Mouse (Mus musculus) mouse embryonic stem cell (cell line): Measurements from ENCODE around the gene Blnk.

Experiments used
- in situ Hi-C, 2 experiments: fragments of 300-500 bp; cut with MboI; formaldehyde crosslinking; loops; 1 replicate in 1 of 2; 3 replicates in 1 of 2; pipeline ENCODE4 v1.14.3; 2019 to 2020; ENCODE audit warnings: low sequenced_read_pairs in 2 of 2, low pct_unique_long_range_greater_than_20kb in 1 of 2, mixed read lengths in 1 of 2; ENCODE audit not compliant: unreplicated experiment in 1 of 2

Gene Blnk

DNA sequence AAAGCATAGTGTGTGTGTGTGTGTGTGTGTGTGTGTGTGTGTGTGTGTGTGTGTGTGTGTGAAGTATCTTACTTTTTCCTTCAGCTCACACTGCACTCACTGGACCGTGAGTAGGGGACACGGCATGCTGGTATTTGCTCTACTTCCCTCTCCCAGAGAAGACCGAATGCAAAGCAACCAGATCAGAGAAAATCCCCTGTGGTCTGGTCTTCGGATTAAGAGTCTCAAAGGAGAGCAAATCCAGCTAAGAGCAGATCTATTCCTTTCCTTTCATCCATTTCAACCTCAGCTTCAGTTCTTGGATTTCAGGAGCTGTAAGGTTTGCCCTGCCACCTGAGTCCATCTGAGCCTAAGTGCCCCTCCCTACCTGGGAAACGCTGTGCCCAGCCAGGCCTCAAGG, 16.3 kb downstream of the Blnk start:
- in situ Hi-C loops = no loop called here

- in situ Hi-C loops = no loop called here
These were observed 17.1 kb downstream of the Blnk start for GRCm38 (mm10) chr19:40976946-40977917.

- in situ Hi-C loops = no loop called here
These were observed 22.9 kb downstream of the Blnk start for GRCm38 (mm10) chr19:40971273-40971914.

DNA sequence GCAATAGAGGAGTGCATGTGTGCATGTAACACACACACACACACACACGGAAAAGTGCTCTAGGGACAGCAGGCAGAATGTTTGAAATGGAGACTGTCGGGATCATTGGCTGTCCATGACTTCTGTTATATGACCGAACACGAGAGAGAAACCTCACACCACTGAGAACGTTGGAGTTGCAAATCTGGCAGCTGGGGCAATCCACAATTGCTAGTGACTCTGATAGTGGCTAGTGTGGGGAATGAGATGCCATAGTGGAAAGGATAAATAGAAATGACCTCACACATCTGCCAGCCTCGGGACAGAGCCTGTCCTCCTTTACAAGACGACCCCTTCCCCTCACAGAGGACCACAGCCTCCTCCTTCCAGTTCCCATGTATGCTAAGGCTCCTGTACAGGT, 23.6 kb downstream of the Blnk start:
- in situ Hi-C loops = no loop called here

GRCm38 (mm10) chr19:40970301-40970700, 24.0 kb downstream of the Blnk start:
- in situ Hi-C loops = no loop called here

DNA sequence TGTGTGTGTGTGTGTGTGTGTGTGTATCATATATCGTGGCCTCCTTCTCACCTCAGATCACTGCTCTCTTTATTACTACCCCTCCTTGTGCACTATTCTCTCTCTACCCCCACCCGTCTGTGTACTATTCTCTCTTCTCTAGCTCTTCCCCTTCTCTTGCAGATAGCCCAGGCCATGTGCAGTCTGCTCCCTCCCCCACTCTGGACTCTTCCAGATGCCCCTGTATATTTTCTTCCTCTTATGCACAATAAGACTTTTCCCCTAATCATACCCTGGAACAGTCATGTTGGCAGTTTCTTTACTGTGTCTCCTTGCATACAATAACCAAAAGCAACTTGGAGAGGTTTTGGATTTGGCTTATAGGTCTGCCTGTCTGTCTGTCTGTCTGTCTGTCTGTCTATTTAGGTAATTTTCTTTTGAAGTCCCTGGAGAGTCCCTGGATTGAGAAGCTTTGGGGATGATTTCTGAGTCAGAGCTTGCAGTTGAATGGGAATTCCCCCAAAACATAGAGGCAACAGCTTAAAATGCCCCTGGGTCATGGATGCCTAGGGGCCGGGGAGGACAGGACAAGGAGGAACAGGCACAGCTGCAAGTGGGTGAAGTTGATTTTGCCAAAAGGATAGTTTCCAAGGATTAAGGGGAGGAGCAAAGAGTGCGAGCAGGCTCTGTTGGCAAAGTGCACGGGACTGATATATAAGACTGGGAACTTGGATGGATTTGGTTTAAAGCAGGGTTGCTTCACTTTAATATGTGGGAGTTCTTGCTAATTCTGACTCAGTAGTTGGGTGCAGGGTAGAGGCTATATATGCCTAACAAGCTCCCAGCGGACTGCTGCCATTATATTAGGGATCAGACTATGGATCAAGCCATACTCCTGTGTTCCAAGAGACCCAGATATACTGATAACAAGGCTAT, 29.1 kb downstream of the Blnk start:
- in situ Hi-C loops = no loop called here

DNA sequence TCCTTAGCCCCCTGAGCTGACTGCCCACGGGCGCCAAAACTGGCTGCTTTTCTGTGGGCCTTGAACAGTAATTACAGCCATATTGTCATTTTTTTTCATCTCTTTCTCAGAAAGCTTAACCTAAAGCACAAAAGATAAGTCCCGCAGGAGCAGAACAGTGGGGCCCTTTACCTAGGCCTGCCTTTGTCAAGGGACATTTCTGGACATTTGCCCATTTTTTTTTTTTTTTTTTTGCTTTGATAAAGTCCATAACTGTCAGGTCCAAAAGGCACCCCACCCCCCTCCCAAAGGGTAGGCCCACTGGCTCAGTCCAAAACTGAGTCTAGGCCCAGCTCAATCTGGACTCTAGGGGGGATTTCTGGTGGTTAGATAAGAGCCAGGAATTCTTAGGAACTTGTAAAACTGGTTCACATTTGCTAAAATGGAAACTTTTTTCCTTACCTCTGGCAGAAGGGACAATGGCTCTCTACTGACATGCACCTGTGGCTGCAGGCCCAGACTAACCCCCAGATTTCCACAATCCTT, 29.9 kb downstream of the Blnk start:
- in situ Hi-C loops = no loop called here

GRCm38 (mm10) chr19:40962988-40963387, 31.3 kb downstream of the Blnk start:
- in situ Hi-C loops = no loop called here

DNA sequence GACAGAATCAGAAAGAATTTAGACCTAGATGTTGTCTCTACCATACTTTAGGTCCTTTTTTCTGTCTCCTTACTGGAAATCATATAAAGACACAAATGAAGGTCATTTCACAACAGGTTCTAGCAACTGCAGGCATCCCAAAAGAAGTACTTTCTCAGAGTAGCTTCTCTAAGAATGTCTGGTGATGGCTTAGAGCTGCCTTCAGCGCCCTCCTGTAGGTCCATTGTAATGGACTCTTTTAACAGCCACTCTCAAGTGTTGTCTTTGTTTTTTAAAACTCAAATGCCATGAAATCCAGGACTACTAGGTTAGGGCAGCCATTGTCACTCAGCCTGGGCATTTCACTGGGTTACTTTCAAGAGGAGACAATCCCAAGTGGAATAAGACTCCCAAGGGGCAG, 35.4 kb downstream of the Blnk start:
- in situ Hi-C loops = no loop called here

DNA sequence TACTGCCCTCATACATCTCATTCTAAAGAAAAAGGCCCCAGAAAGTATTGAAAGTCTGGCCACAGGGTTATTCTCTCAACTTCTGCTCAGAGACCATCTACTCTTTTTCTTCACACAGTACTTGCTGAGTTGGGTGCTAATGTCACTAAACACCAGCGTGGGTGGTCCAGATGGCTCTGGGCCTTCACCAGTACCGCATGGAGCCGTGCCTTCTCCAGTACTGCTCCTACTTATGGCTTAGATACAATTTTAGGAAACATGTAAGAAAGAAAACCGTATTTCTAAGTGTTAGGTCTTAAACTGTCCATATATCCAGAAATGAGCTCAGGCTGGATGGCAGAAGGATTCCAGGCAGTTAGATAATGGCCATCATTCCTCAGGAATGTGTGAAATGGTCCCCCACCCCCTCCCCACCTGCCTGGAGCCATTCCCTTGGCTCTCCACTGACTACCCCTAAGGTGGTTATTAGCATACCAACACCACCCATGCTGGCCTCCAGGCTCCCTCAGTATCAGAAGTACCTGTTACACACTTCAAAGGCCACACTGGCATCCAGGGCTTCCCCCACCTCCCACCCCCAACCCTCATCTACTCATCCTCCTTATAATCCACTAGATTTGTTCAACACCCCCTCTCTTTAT, 47.3 kb downstream of the Blnk start:
- in situ Hi-C loops = no loop called here

- in situ Hi-C loops = no loop called here
These were observed 50.8 kb downstream of the Blnk start for GRCm38 (mm10) chr19:40943552-40943951.

DNA sequence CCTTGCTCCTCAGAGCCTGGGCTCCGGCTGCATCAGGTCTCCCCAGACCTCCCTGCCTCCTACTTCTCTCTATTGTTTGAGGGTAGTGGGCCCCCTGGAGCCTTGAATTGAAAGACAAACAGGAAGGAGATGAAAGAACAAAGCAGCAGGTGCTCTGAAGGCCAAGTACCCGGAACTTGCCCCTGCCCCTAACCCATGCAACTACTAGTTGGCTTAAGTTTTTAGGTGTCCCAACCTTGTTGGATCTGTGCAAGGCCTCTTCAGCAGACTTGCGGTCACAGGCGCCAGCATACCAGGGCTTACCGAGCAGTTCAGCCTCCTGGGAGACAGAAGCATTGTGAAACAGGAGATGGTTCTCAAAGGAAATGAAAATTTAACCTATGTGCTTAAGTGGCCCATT, 58.3 kb downstream of the Blnk start:
- in situ Hi-C loops = no loop called here

DNA sequence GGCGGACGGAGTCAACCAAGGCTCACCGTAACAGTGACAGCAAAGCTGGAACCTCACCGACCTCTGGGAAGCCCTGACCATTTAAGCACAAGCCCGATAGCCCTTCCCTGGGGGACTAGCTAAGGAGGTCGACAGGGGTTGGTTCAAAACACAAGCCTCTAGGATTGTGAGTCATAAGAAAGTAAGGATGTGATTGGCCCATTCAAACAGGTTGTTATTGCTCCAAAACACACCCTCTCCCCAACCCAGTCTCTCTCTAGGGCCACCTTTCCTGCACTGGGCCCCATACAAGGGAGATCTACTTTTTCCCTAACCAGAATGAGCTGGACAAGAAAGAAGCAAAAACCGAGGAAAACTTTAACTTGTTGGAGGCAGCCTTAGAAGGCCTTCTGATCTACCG, 59.0 kb downstream of the Blnk start:
- in situ Hi-C loops = no loop called here

DNA sequence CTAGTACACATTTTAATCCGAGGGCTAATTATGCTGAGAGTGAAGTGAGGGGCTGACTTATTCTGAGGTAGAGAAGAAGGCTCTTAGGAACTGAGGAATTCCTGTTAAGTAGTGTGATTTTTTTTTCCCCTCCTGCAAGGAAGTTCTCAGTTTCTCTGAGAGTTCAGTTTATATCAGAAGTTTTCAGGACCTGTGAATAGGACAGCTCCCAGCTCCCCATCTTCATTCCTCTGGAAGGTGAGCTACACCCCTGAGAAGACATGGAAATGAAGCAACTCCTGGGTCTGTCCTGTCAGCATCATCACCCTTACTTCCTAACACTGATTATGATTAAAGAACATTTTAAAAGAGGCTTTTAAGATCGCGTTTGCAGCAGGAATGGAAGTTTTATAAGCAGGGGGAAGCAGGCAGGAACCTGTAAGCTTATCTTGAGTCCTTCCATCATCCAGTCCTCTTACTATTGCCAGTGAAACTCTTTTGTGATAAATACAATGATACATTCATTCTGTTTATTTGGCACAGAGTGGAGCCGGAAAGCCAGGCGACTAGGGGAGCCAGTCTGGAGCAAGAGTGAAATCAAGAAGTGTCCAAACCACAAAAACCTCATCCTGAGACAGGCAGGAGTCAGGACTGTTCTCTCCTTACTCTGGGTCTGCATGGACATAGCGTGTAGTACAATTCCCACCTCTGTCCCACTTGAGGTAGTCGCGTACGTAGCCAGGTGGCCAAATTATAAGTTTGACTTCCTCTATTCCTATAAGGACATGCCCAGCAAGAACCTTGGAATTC, 62.6 kb downstream of the Blnk start:
- in situ Hi-C loops = no loop called here

GRCm38 (mm10) chr19:40895393-40895703, 99.0 kb downstream of the Blnk start:
- in situ Hi-C loops = no loop called here

GRCm38 (mm10) chr19:40894519-40895392, 99.6 kb downstream of the Blnk start, which contains the start of gene Zfp518a:
Gene Zfp518a (plus strand): TSS chr19:40894705.
- in situ Hi-C loops = no loop called here

- in situ Hi-C loops = no loop called here
These were observed 100.2 kb downstream of the Blnk start for GRCm38 (mm10) chr19:40894071-40894506.
